Mouse (Mus musculus): Measurements from ENCODE around the gene Dock8.

Gene Dock8

GRCm38 (mm10) chr19:25200081-25200860, 200.9 kb downstream of the Dock8 start:
- no peak for DNase-seq

GRCm38 (mm10) chr19:25203077-25203476, 203.7 kb downstream of the Dock8 start:
- DNase-seq: no peak

GRCm38 (mm10) chr19:25206969-25207368, 207.6 kb downstream of the Dock8 start:
- no peak for DNase-seq

- no peak for DNase-seq
These were observed 208.5 kb downstream of the Dock8 start for GRCm38 (mm10) chr19:25207731-25208361.

- DNase-seq: no peak
These were observed 209.3 kb downstream of the Dock8 start for GRCm38 (mm10) chr19:25208596-25209110.

GRCm38 (mm10) chr19:25220611-25221010, 221.3 kb downstream of the Dock8 start:
- DNase-seq: no peak

GRCm38 (mm10) chr19:25221964-25222640, 222.8 kb downstream of the Dock8 start:
- no peak for DNase-seq

- no peak for DNase-seq
These were observed 231.0 kb downstream of the Dock8 start for GRCm38 (mm10) chr19:25230058-25230974.

- DNase-seq: no peak
These were observed 231.6 kb downstream of the Dock8 start for GRCm38 (mm10) chr19:25230975-25231334.

GRCm38 (mm10) chr19:25232032-25232431, 232.7 kb downstream of the Dock8 start:
- DNase-seq: no peak

GRCm38 (mm10) chr19:25236596-25237491, 237.5 kb downstream of the Dock8 start, which contains the start of gene Kank1:
TSS of gene Kank1 (plus strand) at chr19:25236975.
- DNase-seq: peak; percentile 51 to 57

- DNase-seq: peak; percentile 18 to 30
These were observed 238.2 kb downstream of the Dock8 start for GRCm38 (mm10) chr19:25237492-25238040.

- no peak for DNase-seq
These were observed 238.8 kb downstream of the Dock8 start for GRCm38 (mm10) chr19:25238121-25238520.

- no peak for DNase-seq
These were observed 244.2 kb downstream of the Dock8 start for GRCm38 (mm10) chr19:25243566-25243965.

- no peak for DNase-seq
These were observed 246.7 kb downstream of the Dock8 start for GRCm38 (mm10) chr19:25246062-25246461.

GRCm38 (mm10) chr19:25247858-25248552, 248.7 kb downstream of the Dock8 start:
- DNase-seq: no peak

GRCm38 (mm10) chr19:25249230-25249629, 249.9 kb downstream of the Dock8 start:
- DNase-seq: no peak

- DNase-seq: peak in 1 of 2 experiments; percentile 8
These were observed 252.3 kb downstream of the Dock8 start for GRCm38 (mm10) chr19:25251610-25252140.
